In genomic region chr10:39659411-39660268, GRCm38 (mm10) we compare ENCODE assay signal across 9 mouse cellular contexts. TPM values are rescaled to one million over a fixed set of nuclear protein-coding genes. Genes with fewer than 3 reads are reported as not detected.
DNase-seq lines count a peak whose midpoint lies in the region; ATAC-seq lines count a peak whose summit lies in the region.
"Had no signal": no experiment of that assay in that cellular context is flagged by ENCODE, and none has a peak within 500 bp of the region (broad histone marks: within the 10 kb centered on the region; RNA-seq: fewer than 3 reads in every experiment).

No protein-coding gene starts in this region.

- H3K4me2 ChIP-seq in midbrain, embryonic 11.5 days = peak overlapping the region; percentile 9
- H3K4me2 ChIP-seq in stomach, embryonic 16.5 days (ENCODE audit: low read depth, low read length) = peak overlapping the region; percentile 30
- H3K4me2 ChIP-seq: liver, embryonic 15.5 days had no signal

- DNase-seq in 3134 (ENCODE audit: extremely low read depth, insufficient read length, low spot score) (peak; percentile 18), ZHBTc4 (ENCODE audit: low read depth, low spot score) (peak; percentile 60)
- peak; percentile 62 for DNase-seq in fibroblast of lung, adult 2 months (ENCODE audit: low read depth)
- peak; percentile 84 to 85 for DNase-seq in heart, postnatal 10 days
- DNase-seq in kidney, postnatal 36 days = peak; percentile 65 to 75
- peak; percentile 94 for DNase-seq in midbrain, embryonic 11.5 days (ENCODE audit: low spot score, missing footprints)
- DNase-seq in T-cell, adult 2 months (ENCODE audit: low spot score) = no peak

- H3K36me3 ChIP-seq in midbrain, embryonic 11.5 days (ENCODE audit: control insufficient read depth, insufficient read depth, low read length) = no peaks in the 10 kb centered on the region
- H3K36me3 ChIP-seq in stomach, embryonic 16.5 days (ENCODE audit: control insufficient read depth, insufficient read depth, low read length) = peaks cover 6% of the 10 kb centered on the region; the same call in 1 of the 2 replicates
- H3K36me3 ChIP-seq: liver, embryonic 15.5 days had no signal

- no peaks in the 10 kb centered on the region for H3K27me3 ChIP-seq in midbrain, embryonic 11.5 days (ENCODE audit: control insufficient read depth, insufficient read depth, low read length)
- no peaks in the 10 kb centered on the region for H3K27me3 ChIP-seq in stomach, embryonic 16.5 days (ENCODE audit: control insufficient read depth, insufficient read depth, low read length)
- H3K27me3 ChIP-seq: liver, embryonic 15.5 days had no signal

- no peaks in the 10 kb centered on the region for H3K9me3 ChIP-seq in midbrain, embryonic 11.5 days (ENCODE audit: control insufficient read depth, low read length)
- H3K9me3 ChIP-seq in stomach, embryonic 16.5 days (replicated peaks; ENCODE audit: control insufficient read depth, low read length) = no peaks in the 10 kb centered on the region
- H3K9me3 ChIP-seq: liver, embryonic 15.5 days had no signal

- peaks cover 20% of the 10 kb centered on the region for H3K4me1 ChIP-seq in midbrain, embryonic 11.5 days (ENCODE audit: control insufficient read depth, insufficient read depth, low read length)
- peaks cover 34% of the 10 kb centered on the region for H3K4me1 ChIP-seq in stomach, embryonic 16.5 days (ENCODE audit: control insufficient read depth, insufficient read depth, low read length)
- H3K4me1 ChIP-seq: liver, embryonic 15.5 days had no signal

- H3K9ac ChIP-seq in midbrain, embryonic 11.5 days (ENCODE audit: low read length) = no peak overlapping the region; the same call in 1 of the 2 replicates
- peak overlapping the region; percentile 14 for H3K9ac ChIP-seq in stomach, embryonic 16.5 days (ENCODE audit: low read length)
- H3K9ac ChIP-seq: liver, embryonic 15.5 days had no signal

- ATAC-seq in midbrain, embryonic 11.5 days (ENCODE audit: low FRiP score) = peak; percentile 91
- peak; percentile 90 for ATAC-seq in stomach, embryonic 16.5 days (ENCODE audit: insufficient read depth, low FRiP score)

- WGBS in midbrain, embryonic 11.5 days = 9% methylated on average over 11 of the region's 11 CpGs
- 10% methylated on average over 11 of the region's 11 CpGs for WGBS in stomach, embryonic 16.5 days

- intact Hi-C loops in heart, postnatal 10 days (cut with DNase I) = no loop called here

- H3K27ac ChIP-seq in midbrain, embryonic 11.5 days (ENCODE audit: low read depth, low read length) = peak overlapping the region; percentile 74
- H3K27ac ChIP-seq in stomach, embryonic 16.5 days (ENCODE audit: low read length) = peak overlapping the region; percentile 94
- H3K27ac ChIP-seq: liver, embryonic 15.5 days had no signal

- H3K4me3 ChIP-seq in midbrain, embryonic 11.5 days (ENCODE audit: low read depth, low read length) = no peak overlapping the region
- no peak overlapping the region for H3K4me3 ChIP-seq in stomach, embryonic 16.5 days (replicated peaks; ENCODE audit: low read length)
- H3K4me3 ChIP-seq: liver, embryonic 15.5 days had no signal

RNA-seq across cellular contexts. Expression of gene Traf3ip2, which starts 46.9 kb away (rescaled TPM):
- total RNA-seq in heart, postnatal 10 days (2021) = 1 to 10 TPM; 6.4 to 9.3 TPM
- polyA plus RNA-seq in midbrain, embryonic 11.5 days (2014; fragmentation: Nextera tagmentation; extraction: Ambion mirVana) = 3.9 TPM in 2 replicates
- 32.1 and 33.1 TPM in 2 replicates for polyA plus RNA-seq in stomach, embryonic 16.5 days (2015; fragmentation: Nextera tagmentation; extraction: Ambion mirVana)
